Mouse (Mus musculus): ENCODE results near the gene AC131692.1. TPM values are rescaled to one million over a fixed set of nuclear protein-coding genes. Genes with fewer than 3 reads are reported as not detected.
A peak's percentile ranks its signal among the peaks of the same experiment; 100 is the strongest.

AC131692.1 gene
- polyA plus RNA-seq, 1 experiment: 0.15 TPM

DNA sequence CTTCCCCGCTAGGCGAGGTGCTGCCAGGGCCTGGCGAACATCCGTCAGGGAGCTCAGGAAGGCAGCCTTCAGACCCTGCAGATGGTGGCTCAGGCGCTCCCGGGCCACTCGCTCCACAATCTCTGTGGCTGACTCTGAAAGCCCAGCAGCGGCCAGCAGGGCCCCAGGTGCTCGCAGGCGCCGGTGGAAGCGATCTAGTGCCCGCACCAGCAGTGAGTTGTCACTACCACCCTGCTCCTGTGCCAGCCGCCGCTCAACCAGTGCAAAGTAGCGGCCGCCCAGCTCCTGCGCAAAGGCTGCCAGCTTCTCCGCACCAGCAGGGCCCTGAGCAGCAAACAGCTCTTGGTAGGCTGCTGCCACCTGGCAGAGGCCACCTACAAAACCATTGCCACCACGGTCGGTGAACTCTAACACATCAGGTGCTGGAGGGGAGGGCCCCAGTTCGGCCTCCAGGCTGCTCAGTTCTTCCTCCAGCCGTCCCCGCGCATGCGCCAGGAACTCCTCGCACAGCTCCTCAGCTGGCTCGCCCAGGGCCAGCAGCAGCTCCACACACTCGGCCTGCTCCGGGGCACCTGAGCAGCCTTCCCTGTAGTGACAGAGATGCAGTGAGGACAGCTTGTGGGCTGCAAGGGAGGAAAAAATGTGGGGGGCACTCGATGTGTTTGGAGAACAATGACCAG lies 23.5 kb upstream of the AC131692.1 start:
- no peak for TF ChIP-seq POLR2A (IDR thresholded peaks at IDR 0.05; ENCODE audit: borderline replicate concordance, extremely low read depth, insufficient read depth, insufficient read length, poor library complexity, severe bottlenecking)
- TF ChIP-seq CTCF (IDR thresholded peaks at IDR 0.05; ENCODE audit: borderline replicate concordance, extremely low read depth, insufficient read depth, insufficient read length): no peak
- no peak for DNase-seq (ENCODE audit: low read depth)

DNA sequence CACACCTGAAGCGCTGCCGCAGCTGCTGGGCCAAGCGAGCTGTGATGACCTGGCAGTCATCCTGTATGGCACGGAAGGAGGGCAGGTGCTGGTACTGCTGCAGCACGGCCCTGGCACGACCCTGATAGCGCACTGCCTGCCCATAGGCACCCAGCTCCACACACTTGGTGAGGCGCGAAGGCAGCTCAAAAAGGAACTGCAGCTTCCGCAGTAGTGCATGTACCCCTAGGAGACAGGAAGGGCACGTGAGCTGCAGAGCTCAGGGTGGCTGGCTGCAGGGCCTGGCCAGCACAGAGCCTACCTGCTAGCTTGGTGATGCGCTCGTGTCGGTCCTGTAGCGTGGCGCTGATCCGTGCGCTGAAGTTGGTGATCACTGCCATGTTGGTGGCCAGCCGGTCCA lies 23.0 kb upstream of the AC131692.1 start:
- TF ChIP-seq CTCF (IDR thresholded peaks at IDR 0.05; ENCODE audit: borderline replicate concordance, extremely low read depth, insufficient read depth, insufficient read length) (no peak), POLR2A (IDR thresholded peaks at IDR 0.05; ENCODE audit: borderline replicate concordance, extremely low read depth, insufficient read depth, insufficient read length, poor library complexity, severe bottlenecking) (no peak)
- DNase-seq (ENCODE audit: low read depth): no peak

DNA sequence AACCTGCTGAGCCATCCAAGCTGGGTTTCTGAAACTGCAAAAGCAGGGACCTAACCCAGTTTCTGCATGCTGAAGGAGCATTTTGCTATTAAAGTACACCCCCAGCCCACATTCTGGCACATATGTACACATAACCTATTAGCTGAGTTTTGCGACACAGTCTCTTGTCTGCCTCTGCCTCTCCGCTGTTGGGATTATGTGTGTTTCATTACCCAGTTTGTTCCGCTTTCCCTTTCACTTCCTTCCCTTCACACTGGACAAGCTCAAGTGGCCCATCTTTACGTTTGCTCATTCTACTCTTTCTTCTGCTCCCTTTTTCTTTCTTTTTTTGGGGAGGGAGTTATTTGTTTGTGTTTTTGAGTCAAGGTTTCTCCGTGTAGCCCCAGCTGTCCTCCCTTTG lies 20.3 kb upstream of the AC131692.1 start:
- TF ChIP-seq POLR2A (IDR thresholded peaks at IDR 0.05; ENCODE audit: borderline replicate concordance, extremely low read depth, insufficient read depth, insufficient read length, poor library complexity, severe bottlenecking) (no peak), CTCF (IDR thresholded peaks at IDR 0.05; ENCODE audit: borderline replicate concordance, extremely low read depth, insufficient read depth, insufficient read length) (no peak)
- DNase-seq (ENCODE audit: low read depth): no peak

- TF ChIP-seq POLR2A (IDR thresholded peaks at IDR 0.05; ENCODE audit: borderline replicate concordance, extremely low read depth, insufficient read depth, insufficient read length, poor library complexity, severe bottlenecking) (no peak), CTCF (IDR thresholded peaks at IDR 0.05; ENCODE audit: borderline replicate concordance, extremely low read depth, insufficient read depth, insufficient read length) (no peak)
Measured at GRCm38 (mm10) chr19:6076564-6077393, 17.4 kb upstream of the AC131692.1 start, which contains the start of gene Vps51. TSS of gene Vps51 (minus strand) at chr19:6077231.

DNA sequence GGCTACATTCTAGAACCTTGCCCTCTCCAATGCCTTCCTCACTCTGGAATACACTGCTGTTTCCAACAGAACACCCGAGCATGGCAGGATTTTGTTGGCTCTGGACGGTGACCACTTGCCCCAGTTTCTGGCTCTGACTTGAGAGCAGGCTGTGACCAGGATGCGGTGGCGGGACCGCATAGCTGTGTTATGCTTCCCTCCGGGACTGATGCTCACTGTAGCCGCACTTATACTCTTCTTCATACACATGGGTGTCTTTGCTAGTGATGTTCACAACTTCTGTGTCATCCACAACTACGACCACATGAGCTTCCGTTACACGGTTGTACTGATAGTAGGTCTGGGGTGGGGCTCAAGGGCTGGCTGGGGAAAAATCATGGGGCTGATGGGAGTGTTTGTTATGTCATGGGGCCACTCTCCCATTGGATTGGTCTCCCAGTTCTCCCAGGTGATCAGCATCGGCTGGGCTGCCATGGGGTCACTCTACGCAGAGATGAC lies 14.2 kb upstream of the AC131692.1 start, which contains the start of gene Tmem262:
Tmem262 (plus strand) TSS at position 51 of the 498 bp plus-strand sequence.
- DNase-seq (ENCODE audit: low read depth): no peak
- TF ChIP-seq CTCF (IDR thresholded peaks at IDR 0.05; ENCODE audit: borderline replicate concordance, extremely low read depth, insufficient read depth, insufficient read length) (no peak), POLR2A (IDR thresholded peaks at IDR 0.05; ENCODE audit: borderline replicate concordance, extremely low read depth, insufficient read depth, insufficient read length, poor library complexity, severe bottlenecking) (no peak)

More at GRCm38 (mm10) chr19:6076564-6077393, 17.4 kb upstream of the AC131692.1 start, which contains the start of gene Vps51:
- DNase-seq (ENCODE audit: low read depth): peak; percentile 98

GRCm38 (mm10) chr19:6082156-6082555 lies 12.1 kb upstream of the AC131692.1 start, which contains the start of gene Gm28374:
TSS of gene Gm28374 (minus strand) at chr19:6082256.
- DNase-seq (ENCODE audit: low read depth): no peak
- TF ChIP-seq POLR2A (IDR thresholded peaks at IDR 0.05; ENCODE audit: borderline replicate concordance, extremely low read depth, insufficient read depth, insufficient read length, poor library complexity, severe bottlenecking) (no peak), CTCF (IDR thresholded peaks at IDR 0.05; ENCODE audit: borderline replicate concordance, extremely low read depth, insufficient read depth, insufficient read length) (no peak)

DNA sequence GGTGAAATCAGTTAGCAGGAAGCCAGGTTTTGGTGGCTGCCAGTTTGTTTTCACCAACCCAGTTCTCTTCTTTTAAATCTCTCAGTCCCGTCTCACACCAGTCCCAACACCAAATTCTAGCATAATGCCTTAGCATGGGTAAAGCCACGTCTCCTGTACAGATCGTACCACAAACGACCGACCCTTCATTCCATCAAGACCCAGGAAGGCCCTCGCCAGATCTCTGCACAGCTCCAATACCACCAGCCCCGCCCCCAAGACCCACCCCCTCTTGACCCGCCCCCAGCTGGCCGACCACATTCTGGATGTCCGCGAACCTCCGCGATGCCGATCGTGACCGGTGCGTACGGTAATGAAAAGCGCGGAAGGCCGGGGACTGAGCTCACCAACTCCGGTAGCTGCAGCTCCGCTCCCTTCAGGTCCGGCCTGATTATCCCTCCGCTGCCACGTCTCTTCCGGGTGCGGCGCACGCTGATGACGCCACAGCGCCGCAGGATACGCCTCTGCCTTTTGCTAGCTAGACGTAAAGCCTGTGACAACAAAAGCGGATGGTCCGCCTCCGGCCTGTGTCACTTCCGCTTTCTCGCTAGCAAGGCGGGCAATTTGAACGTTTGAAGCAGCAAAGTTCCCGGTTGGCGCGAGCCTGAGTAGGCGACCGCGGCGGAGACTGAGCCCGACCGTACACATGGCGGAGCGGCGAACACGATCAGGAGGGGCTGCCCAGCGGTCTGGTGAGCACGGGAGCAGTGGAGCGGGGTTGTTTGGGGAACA lies 9.6 kb upstream of the AC131692.1 start, which contains the start of the genes Zfpl1 and Cdca5:
Zfpl1 (minus strand) TSS at position 479 of the 771 bp plus-strand sequence.
Cdca5 (plus strand) TSS at position 506 of the 771 bp plus-strand sequence.
- TF ChIP-seq POLR2A (IDR thresholded peaks at IDR 0.05; ENCODE audit: borderline replicate concordance, extremely low read depth, insufficient read depth, insufficient read length, poor library complexity, severe bottlenecking) (peak; percentile 51; the same call in 1 of the 2 replicates), CTCF (IDR thresholded peaks at IDR 0.05; ENCODE audit: borderline replicate concordance, extremely low read depth, insufficient read depth, insufficient read length) (no peak)
- peak; percentile 99 for DNase-seq (ENCODE audit: low read depth)

DNA sequence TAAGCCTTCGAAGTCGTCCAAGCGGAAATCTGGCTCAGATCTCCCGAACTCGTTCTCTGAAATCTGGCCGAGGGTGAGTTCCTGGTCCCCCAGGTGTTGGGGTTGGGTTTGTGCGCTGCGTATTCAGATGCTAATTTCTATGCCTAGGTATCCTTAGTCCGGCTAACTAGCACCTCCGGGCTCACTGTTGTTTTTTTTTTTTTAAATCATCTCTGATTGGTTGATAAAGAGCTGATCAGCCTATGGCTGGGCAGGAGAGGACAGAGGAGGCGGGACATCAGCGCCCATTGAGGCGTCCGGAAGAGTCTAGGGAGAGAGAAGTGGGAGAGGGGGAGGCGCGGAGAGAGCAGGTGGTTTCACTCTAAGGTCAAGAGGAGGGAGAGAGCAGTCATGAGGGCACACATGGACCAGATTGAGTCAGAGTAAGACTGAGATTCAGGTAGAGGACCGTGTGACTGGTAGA lies 8.8 kb upstream of the AC131692.1 start:
- TF ChIP-seq CTCF (IDR thresholded peaks at IDR 0.05; ENCODE audit: borderline replicate concordance, extremely low read depth, insufficient read depth, insufficient read length) (no peak), POLR2A (IDR thresholded peaks at IDR 0.05; ENCODE audit: borderline replicate concordance, extremely low read depth, insufficient read depth, insufficient read length, poor library complexity, severe bottlenecking) (no peak)
- DNase-seq (ENCODE audit: low read depth): peak; percentile 82

DNA sequence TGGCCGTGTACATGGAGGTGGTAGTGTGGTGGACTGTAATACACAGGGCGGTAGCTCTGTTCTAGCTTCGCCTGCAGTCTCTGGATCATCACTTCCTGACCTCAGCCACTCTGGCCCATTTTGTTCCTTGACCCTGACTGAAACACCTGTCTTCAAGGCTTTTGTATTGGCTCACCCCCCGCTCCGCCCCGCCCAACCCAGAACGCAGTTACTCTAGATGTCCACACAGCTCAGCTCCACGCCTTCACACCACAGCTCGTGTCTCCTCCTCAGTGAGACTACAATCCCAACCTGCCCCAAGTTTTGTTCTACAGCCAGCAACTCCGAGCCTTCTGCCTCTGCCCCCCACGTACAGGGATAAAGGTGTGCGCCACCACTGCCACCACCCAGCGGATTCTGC lies 5.4 kb upstream of the AC131692.1 start:
- TF ChIP-seq POLR2A (IDR thresholded peaks at IDR 0.05; ENCODE audit: borderline replicate concordance, extremely low read depth, insufficient read depth, insufficient read length, poor library complexity, severe bottlenecking) (no peak), CTCF (IDR thresholded peaks at IDR 0.05; ENCODE audit: borderline replicate concordance, extremely low read depth, insufficient read depth, insufficient read length) (no peak)
- DNase-seq (ENCODE audit: low read depth): no peak

GRCm38 (mm10) chr19:6097847-6098246 lies 3.6 kb downstream of the AC131692.1 start:
- no peak for TF ChIP-seq CTCF (IDR thresholded peaks at IDR 0.05; ENCODE audit: borderline replicate concordance, extremely low read depth, insufficient read depth, insufficient read length)
- no peak for TF ChIP-seq POLR2A (IDR thresholded peaks at IDR 0.05; ENCODE audit: borderline replicate concordance, extremely low read depth, insufficient read depth, insufficient read length, poor library complexity, severe bottlenecking)
- no peak for DNase-seq (ENCODE audit: low read depth)

Measured in brain, embryonic 14.5 days (tissue).